Mouse (Mus musculus): Measurements from ENCODE around the gene Baiap2l2. TPM values are rescaled to one million over a fixed set of nuclear protein-coding genes. Genes with fewer than 3 reads are reported as not detected.

The Baiap2l2 gene
- polyA plus RNA-seq, 1 experiment from 2014 or later: 5.4 TPM

GRCm38 (mm10) chr15:79326264-79326663, 40.9 kb upstream of the Baiap2l2 start:
- H3K27ac ChIP-seq (ENCODE audit: low read depth, low read length): peak overlapping the region; percentile 23; the same call in 1 of the 2 replicates
- no peak overlapping the region for H3K4me2 ChIP-seq (ENCODE audit: low read length)
- H3K4me1 ChIP-seq (ENCODE audit: control insufficient read depth, insufficient read depth, low read depth, low read length): peaks cover 8% of the 10 kb centered on the region
- H3K27me3 ChIP-seq (replicated peaks; ENCODE audit: control insufficient read depth, insufficient read depth, low read length): no peaks in the 10 kb centered on the region
- H3K36me3 ChIP-seq (ENCODE audit: control insufficient read depth, insufficient read depth, low read length): no peaks in the 10 kb centered on the region
- no peak overlapping the region for H3K9ac ChIP-seq (ENCODE audit: low read depth, low read length)
- no peak for ATAC-seq
- H3K9me3 ChIP-seq (ENCODE audit: control insufficient read depth, low read length): no peaks in the 10 kb centered on the region
- no peak overlapping the region for H3K4me3 ChIP-seq (ENCODE audit: low read length)
- WGBS: 54% methylated on average over 4 of the region's 4 CpGs

GRCm38 (mm10) chr15:79325742-79326141, 40.4 kb upstream of the Baiap2l2 start:
- Histone ChIP-seq H3K36me3 (ENCODE audit: control insufficient read depth, insufficient read depth, low read length) (no peaks in the 10 kb centered on the region), H3K9me3 (ENCODE audit: control insufficient read depth, low read length) (no peaks in the 10 kb centered on the region), H3K27me3 (replicated peaks; ENCODE audit: control insufficient read depth, insufficient read depth, low read length) (no peaks in the 10 kb centered on the region), H3K27ac (ENCODE audit: low read depth, low read length) (no peak overlapping the region), H3K4me1 (ENCODE audit: control insufficient read depth, insufficient read depth, low read depth, low read length) (peaks cover 8% of the 10 kb centered on the region), H3K9ac (ENCODE audit: low read depth, low read length) (no peak overlapping the region), H3K4me3 (ENCODE audit: low read length) (no peak overlapping the region), H3K4me2 (ENCODE audit: low read length) (no peak overlapping the region)
- 85% methylated on average over 3 of the region's 3 CpGs for WGBS
- no peak for ATAC-seq

- no peaks in the 10 kb centered on the region for H3K36me3 ChIP-seq (ENCODE audit: control insufficient read depth, insufficient read depth, low read length)
- no peak overlapping the region for H3K4me3 ChIP-seq (ENCODE audit: low read length)
- H3K27me3 ChIP-seq (replicated peaks; ENCODE audit: control insufficient read depth, insufficient read depth, low read length): no peaks in the 10 kb centered on the region
- WGBS: 79% methylated on average over 3 of the region's 3 CpGs
- H3K4me1 ChIP-seq (ENCODE audit: control insufficient read depth, insufficient read depth, low read depth, low read length): peaks cover 8% of the 10 kb centered on the region
- H3K4me2 ChIP-seq (ENCODE audit: low read length): no peak overlapping the region
- no peak for ATAC-seq
- no peaks in the 10 kb centered on the region for H3K9me3 ChIP-seq (ENCODE audit: control insufficient read depth, low read length)
- H3K27ac ChIP-seq (ENCODE audit: low read depth, low read length): no peak overlapping the region
- H3K9ac ChIP-seq (ENCODE audit: low read depth, low read length): no peak overlapping the region
These were observed 39.0 kb upstream of the Baiap2l2 start for GRCm38 (mm10) chr15:79324373-79324772.

- Histone ChIP-seq H3K9ac (ENCODE audit: low read depth, low read length) (no peak overlapping the region), H3K4me1 (ENCODE audit: control insufficient read depth, insufficient read depth, low read depth, low read length) (peaks cover 8% of the 10 kb centered on the region), H3K27me3 (replicated peaks; ENCODE audit: control insufficient read depth, insufficient read depth, low read length) (no peaks in the 10 kb centered on the region), H3K4me3 (ENCODE audit: low read length) (no peak overlapping the region), H3K9me3 (ENCODE audit: control insufficient read depth, low read length) (no peaks in the 10 kb centered on the region), H3K27ac (ENCODE audit: low read depth, low read length) (0 out of 2 replicates have a peak overlapping the region, but pooled peaks have one; percentile 10), H3K36me3 (ENCODE audit: control insufficient read depth, insufficient read depth, low read length) (no peaks in the 10 kb centered on the region), H3K4me2 (ENCODE audit: low read length) (no peak overlapping the region)
- 63% methylated on average over 4 of the region's 4 CpGs for WGBS
- no peak for ATAC-seq
These were observed 38.4 kb upstream of the Baiap2l2 start for GRCm38 (mm10) chr15:79323791-79324155.

- no peaks in the 10 kb centered on the region for H3K9me3 ChIP-seq (ENCODE audit: control insufficient read depth, low read length)
- H3K4me2 ChIP-seq (ENCODE audit: low read length): no peak overlapping the region
- H3K27ac ChIP-seq (ENCODE audit: low read depth, low read length): no peak overlapping the region
- H3K36me3 ChIP-seq (ENCODE audit: control insufficient read depth, insufficient read depth, low read length): no peaks in the 10 kb centered on the region
- 76% methylated on average over 6 of the region's 6 CpGs for WGBS
- H3K4me3 ChIP-seq (ENCODE audit: low read length): no peak overlapping the region
- no peak for ATAC-seq
- no peak overlapping the region for H3K9ac ChIP-seq (ENCODE audit: low read depth, low read length)
- H3K27me3 ChIP-seq (replicated peaks; ENCODE audit: control insufficient read depth, insufficient read depth, low read length): no peaks in the 10 kb centered on the region
- peaks cover 8% of the 10 kb centered on the region for H3K4me1 ChIP-seq (ENCODE audit: control insufficient read depth, insufficient read depth, low read depth, low read length)
These were observed 37.9 kb upstream of the Baiap2l2 start for GRCm38 (mm10) chr15:79322991-79323790.

GRCm38 (mm10) chr15:79322281-79322990, 37.1 kb upstream of the Baiap2l2 start:
- ATAC-seq: no peak
- no peak overlapping the region for H3K27ac ChIP-seq (ENCODE audit: low read depth, low read length)
- peaks cover 7% of the 10 kb centered on the region for H3K4me1 ChIP-seq (ENCODE audit: control insufficient read depth, insufficient read depth, low read depth, low read length)
- WGBS: 78% methylated on average over 11 of the region's 11 CpGs
- H3K9ac ChIP-seq (ENCODE audit: low read depth, low read length): no peak overlapping the region
- no peak overlapping the region for H3K4me2 ChIP-seq (ENCODE audit: low read length)
- H3K36me3 ChIP-seq (ENCODE audit: control insufficient read depth, insufficient read depth, low read length): no peaks in the 10 kb centered on the region
- H3K27me3 ChIP-seq (replicated peaks; ENCODE audit: control insufficient read depth, insufficient read depth, low read length): no peaks in the 10 kb centered on the region
- H3K4me3 ChIP-seq (ENCODE audit: low read length): no peak overlapping the region
- H3K9me3 ChIP-seq (ENCODE audit: control insufficient read depth, low read length): no peaks in the 10 kb centered on the region

GRCm38 (mm10) chr15:79321733-79322190, 36.4 kb upstream of the Baiap2l2 start:
- H3K9ac ChIP-seq (ENCODE audit: low read depth, low read length): no peak overlapping the region
- ATAC-seq: no peak
- 89% methylated on average over 5 of the region's 5 CpGs for WGBS
- H3K9me3 ChIP-seq (ENCODE audit: control insufficient read depth, low read length): no peaks in the 10 kb centered on the region
- H3K27me3 ChIP-seq (replicated peaks; ENCODE audit: control insufficient read depth, insufficient read depth, low read length): no peaks in the 10 kb centered on the region
- H3K4me2 ChIP-seq (ENCODE audit: low read length): no peak overlapping the region
- no peak overlapping the region for H3K4me3 ChIP-seq (ENCODE audit: low read length)
- no peak overlapping the region for H3K27ac ChIP-seq (ENCODE audit: low read depth, low read length)
- H3K36me3 ChIP-seq (ENCODE audit: control insufficient read depth, insufficient read depth, low read length): no peaks in the 10 kb centered on the region
- peaks cover 3% of the 10 kb centered on the region for H3K4me1 ChIP-seq (ENCODE audit: control insufficient read depth, insufficient read depth, low read depth, low read length)

- Histone ChIP-seq H3K9me3 (ENCODE audit: control insufficient read depth, low read length) (no peaks in the 10 kb centered on the region), H3K27me3 (replicated peaks; ENCODE audit: control insufficient read depth, insufficient read depth, low read length) (no peaks in the 10 kb centered on the region), H3K27ac (ENCODE audit: low read depth, low read length) (no peak overlapping the region), H3K36me3 (ENCODE audit: control insufficient read depth, insufficient read depth, low read length) (peaks cover 5% of the 10 kb centered on the region; the same call in 1 of the 2 replicates), H3K4me3 (ENCODE audit: low read length) (no peak overlapping the region), H3K4me2 (ENCODE audit: low read length) (no peak overlapping the region), H3K4me1 (ENCODE audit: control insufficient read depth, insufficient read depth, low read depth, low read length) (no peaks in the 10 kb centered on the region), H3K9ac (ENCODE audit: low read depth, low read length) (no peak overlapping the region)
- no peak for ATAC-seq
- 74% methylated on average over 8 of the region's 8 CpGs for WGBS
These were observed 28.6 kb upstream of the Baiap2l2 start for GRCm38 (mm10) chr15:79313848-79314369.

- Histone ChIP-seq H3K4me1 (ENCODE audit: control insufficient read depth, insufficient read depth, low read depth, low read length) (no peaks in the 10 kb centered on the region), H3K4me3 (ENCODE audit: low read length) (no peak overlapping the region), H3K27ac (ENCODE audit: low read depth, low read length) (no peak overlapping the region), H3K36me3 (ENCODE audit: control insufficient read depth, insufficient read depth, low read length) (peaks cover 5% of the 10 kb centered on the region), H3K27me3 (replicated peaks; ENCODE audit: control insufficient read depth, insufficient read depth, low read length) (no peaks in the 10 kb centered on the region), H3K9ac (ENCODE audit: low read depth, low read length) (no peak overlapping the region), H3K4me2 (ENCODE audit: low read length) (no peak overlapping the region), H3K9me3 (ENCODE audit: control insufficient read depth, low read length) (no peaks in the 10 kb centered on the region)
- no peak for ATAC-seq
- WGBS: 71% methylated on average over 4 of the region's 4 CpGs
These were observed 22.5 kb upstream of the Baiap2l2 start for GRCm38 (mm10) chr15:79307861-79308260.

All from hindbrain, embryonic 16.5 days (tissue).